Mouse (Mus musculus): ENCODE measurements around the gene Ppm1h.

DNA sequence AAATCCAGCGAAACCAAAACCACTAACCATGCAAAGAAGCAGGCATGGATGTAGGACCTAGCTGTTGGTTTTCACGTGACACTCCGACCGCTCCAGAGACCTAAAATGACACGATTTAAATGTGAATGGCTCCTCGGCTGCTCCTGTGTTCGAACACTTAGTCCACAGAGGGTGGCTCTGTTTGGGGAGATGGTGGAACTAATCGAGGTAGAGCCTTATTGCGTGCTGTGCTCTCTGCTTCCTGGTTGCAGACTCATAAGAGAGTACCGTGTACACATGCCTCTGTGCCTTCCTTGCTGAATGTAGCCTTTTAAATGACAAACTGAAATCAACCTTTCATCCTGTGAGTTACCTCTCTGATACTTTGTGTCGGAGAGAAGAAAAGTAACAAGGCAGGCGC is 79.2 kb downstream of the Ppm1h start:
- no peak for TF ChIP-seq CTCF (IDR thresholded peaks at IDR 0.05; ENCODE audit: low read depth)
- TF ChIP-seq EP300 (IDR thresholded peaks at IDR 0.05; ENCODE audit: low read depth): no peak
